Mouse (Mus musculus): ENCODE results near the gene Fbxw7.

Gene Fbxw7

GRCm38 (mm10) chr3:84952135-84952534 lies 137.1 kb downstream of the Fbxw7 start:
- DNase-seq (ENCODE audit: low spot score): no peak

GRCm38 (mm10) chr3:84952585-84953187 lies 137.6 kb downstream of the Fbxw7 start:
- no peak for DNase-seq (ENCODE audit: low spot score)

GRCm38 (mm10) chr3:84955011-84955775 lies 140.1 kb downstream of the Fbxw7 start:
- no peak for DNase-seq (ENCODE audit: low spot score)

DNA sequence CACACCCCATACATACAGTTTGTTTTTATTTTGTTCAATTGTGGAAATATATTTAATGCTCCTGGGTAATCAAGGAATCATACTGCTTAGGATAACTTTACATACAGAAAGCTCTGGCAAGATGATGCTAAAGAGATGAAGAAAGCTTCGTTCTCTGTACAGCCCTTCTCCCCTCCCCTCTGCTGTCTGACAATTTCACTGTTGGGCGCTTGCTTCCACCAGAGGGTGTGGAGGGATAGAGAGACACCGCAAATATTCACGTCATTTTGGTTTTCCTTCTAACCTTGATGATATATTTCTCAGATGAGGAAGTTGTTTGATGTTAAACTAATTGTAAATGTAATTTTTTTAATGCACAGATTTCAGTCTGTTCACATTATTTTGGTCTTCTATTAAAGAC lies 140.8 kb downstream of the Fbxw7 start:
- no peak for DNase-seq (ENCODE audit: low spot score)

GRCm38 (mm10) chr3:84965156-84965555 lies 150.1 kb downstream of the Fbxw7 start:
- DNase-seq (ENCODE audit: low spot score): no peak

GRCm38 (mm10) chr3:84967364-84967763 lies 152.3 kb downstream of the Fbxw7 start:
- DNase-seq (ENCODE audit: low spot score): no peak

GRCm38 (mm10) chr3:84971561-84971960 lies 156.5 kb downstream of the Fbxw7 start:
- DNase-seq (ENCODE audit: low spot score): no peak

DNA sequence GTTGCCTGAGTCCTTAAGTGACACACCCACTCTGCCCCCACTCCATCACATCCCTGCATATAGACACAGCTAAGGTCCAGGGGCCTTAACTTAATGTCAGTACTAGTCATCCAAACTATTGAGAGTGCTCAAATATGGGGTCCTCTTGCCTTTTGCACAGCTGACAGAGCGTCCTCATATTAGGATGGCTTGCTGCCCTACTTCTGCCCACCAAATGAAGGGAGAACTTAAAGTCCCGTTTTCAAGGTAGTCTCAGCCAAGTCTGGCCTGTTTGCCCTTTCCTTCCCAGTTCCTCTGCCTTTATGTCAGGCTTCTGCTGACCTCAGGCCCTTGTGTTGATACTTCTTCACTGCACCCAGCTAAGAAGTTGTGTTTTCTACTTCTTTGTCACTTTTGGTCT lies 157.8 kb downstream of the Fbxw7 start:
- DNase-seq (ENCODE audit: low spot score): no peak

- DNase-seq (ENCODE audit: low spot score): no peak
Measured at GRCm38 (mm10) chr3:84974193-84974592, 159.1 kb downstream of the Fbxw7 start.

- DNase-seq (ENCODE audit: low spot score): no peak
Measured at GRCm38 (mm10) chr3:84978676-84979075, 163.6 kb downstream of the Fbxw7 start.

GRCm38 (mm10) chr3:84980158-84980557 lies 165.1 kb downstream of the Fbxw7 start:
- DNase-seq (ENCODE audit: low spot score): no peak

DNA sequence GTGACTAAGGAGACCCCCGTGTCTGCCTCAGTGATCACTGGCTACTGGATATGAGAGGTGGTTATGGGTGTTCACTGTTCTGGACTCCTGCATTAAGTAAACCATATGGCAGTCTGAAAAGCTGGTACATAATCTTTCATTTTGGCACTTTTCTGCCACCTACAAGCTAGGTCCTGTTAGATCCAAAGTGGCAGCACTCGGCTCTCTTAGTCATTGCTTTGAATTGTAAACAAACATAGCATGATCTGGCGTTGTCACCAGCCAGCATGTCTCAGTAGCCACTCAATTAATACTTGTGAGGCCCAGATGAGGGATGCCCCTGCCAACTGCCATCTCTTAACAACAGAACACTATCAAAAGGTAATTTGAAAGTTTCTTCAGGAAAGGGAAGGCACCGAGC lies 167.6 kb downstream of the Fbxw7 start:
- DNase-seq (ENCODE audit: low spot score): no peak

GRCm38 (mm10) chr3:84985121-84985625 lies 170.1 kb downstream of the Fbxw7 start:
- no peak for DNase-seq (ENCODE audit: low spot score)

DNA sequence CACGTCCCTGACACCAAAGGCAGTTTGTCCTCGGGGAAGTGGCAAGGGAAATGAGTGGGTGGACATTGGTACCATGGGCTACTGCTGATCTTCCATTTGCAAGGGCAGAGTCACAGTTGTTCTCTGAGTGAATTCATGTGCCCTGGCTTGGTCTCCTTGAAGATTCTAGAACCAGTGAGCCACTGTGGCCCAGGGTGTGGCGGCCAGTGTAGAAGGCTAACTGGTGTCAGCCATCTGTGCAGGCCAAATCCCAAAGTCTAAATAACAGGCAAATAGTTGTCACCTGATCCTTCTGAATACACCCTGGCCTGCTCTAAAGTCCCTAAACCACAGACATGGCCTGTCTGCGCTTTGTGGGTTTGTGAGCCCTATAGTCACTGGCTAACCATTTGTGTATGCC lies 173.8 kb downstream of the Fbxw7 start:
- DNase-seq (ENCODE audit: low spot score): no peak

DNA sequence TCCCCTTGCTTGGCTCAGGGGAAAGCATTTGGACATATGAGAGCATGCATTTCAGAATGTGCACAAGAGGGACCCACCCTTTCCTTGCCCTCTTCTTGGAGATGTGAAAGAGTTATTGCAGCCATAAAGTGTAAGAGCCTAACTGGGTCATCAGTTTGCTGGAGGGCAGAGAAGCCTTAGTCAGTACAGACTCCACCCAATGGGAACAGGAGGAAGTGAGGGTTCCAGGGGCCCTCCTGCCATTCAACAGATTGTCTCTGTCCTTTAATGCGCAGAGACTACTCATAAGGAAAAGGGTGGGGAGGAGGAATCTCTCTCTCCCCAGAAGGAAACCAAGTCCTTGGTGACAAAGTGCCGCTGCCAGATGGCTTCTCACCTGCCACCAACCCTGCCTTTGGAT lies 190.2 kb downstream of the Fbxw7 start:
- DNase-seq (ENCODE audit: low spot score): no peak

DNA sequence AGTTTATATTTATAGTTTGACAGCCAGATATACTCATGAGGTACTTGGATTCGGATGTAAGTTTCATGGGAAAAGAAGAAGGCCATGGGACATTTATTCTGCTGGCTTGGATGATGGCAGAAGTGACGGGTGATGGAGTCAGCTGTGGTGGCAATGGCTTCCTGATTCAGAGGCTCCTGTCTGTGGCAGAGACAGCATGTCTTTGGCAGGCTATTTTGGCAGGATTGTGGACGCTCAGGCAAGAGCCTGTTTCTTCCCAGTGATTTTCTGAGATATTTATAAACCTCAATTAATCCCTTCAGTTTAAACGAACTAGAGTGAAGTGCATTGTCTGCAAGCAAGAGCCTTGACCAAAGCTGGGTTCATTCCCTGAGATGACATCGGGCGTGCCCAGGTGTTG lies 197.8 kb downstream of the Fbxw7 start:
- no peak for DNase-seq (ENCODE audit: low spot score)

DNA sequence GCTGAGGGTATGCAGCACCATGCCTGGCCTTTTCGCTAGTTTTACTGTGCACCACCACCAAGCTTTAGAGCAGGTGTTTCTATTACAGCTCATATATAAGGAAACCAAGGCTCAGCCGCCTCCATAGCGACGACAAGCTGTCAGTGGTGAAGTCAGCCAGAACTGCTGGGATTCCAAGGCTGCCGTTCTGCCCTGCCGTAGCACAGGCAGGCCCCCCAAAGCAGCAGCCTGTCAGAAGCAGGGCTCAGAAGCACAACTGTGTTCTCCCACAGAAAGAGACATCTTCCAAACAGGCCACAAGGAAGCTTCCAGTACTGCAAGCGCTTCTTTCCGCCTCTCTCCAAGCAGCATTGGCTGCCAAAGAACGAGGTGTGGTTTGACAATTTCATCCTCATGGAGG lies 200.6 kb downstream of the Fbxw7 start:
- DNase-seq (ENCODE audit: low spot score): no peak

GRCm38 (mm10) chr3:85020137-85020536 lies 205.1 kb downstream of the Fbxw7 start:
- DNase-seq (ENCODE audit: low spot score): no peak

- no peak for DNase-seq (ENCODE audit: low spot score)
Measured at GRCm38 (mm10) chr3:85021816-85022215, 206.7 kb downstream of the Fbxw7 start.

DNA sequence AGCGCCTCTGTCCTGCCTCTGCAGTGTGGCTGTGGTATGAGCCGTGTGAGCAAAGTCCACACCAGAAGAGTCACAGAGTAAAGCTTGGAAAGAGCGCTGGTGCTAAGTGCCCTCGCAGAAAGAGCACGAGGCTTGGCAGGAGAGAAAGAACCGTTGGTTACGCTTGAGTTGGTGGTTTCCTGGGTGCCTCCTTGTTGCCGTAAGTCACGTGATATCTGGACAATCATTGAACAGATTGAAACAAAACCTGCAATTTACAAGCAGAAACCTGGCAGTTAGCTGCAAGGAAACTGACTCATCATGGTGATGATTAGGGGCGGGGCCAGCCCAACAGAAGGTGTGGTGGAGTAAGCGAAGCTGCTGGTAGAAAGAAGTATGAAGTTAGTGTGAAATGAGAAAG lies 207.7 kb downstream of the Fbxw7 start:
- no peak for DNase-seq (ENCODE audit: low spot score)

- DNase-seq (ENCODE audit: low spot score): no peak
Measured at GRCm38 (mm10) chr3:85024237-85024636, 209.2 kb downstream of the Fbxw7 start.

- no peak for DNase-seq (ENCODE audit: low spot score)
Measured at GRCm38 (mm10) chr3:85024817-85025705, 210.0 kb downstream of the Fbxw7 start.
